Mouse (Mus musculus) naive thymus-derived CD4-positive, alpha-beta T cell, adult 2 months (primary cell): ENCODE data around the gene Sirt1.

Experiments used
- DNase-seq: peaks from one replicate; pipeline ENCODE4 v3.0.0-alpha.2; 2011; ENCODE audit warnings: low read depth

The Sirt1 gene

GRCm38 (mm10) chr10:63327091-63327490 lies 54.4 kb downstream of the Sirt1 start:
- DNase-seq: no peak

- no peak for DNase-seq
These were observed 67.8 kb downstream of the Sirt1 start for GRCm38 (mm10) chr10:63313726-63314125.

- peak; percentile 87 for DNase-seq
These were observed 72.7 kb downstream of the Sirt1 start for GRCm38 (mm10) chr10:63308582-63309366.

GRCm38 (mm10) chr10:63302356-63302755 lies 79.1 kb downstream of the Sirt1 start:
- DNase-seq: no peak

- no peak for DNase-seq
These were observed 98.7 kb downstream of the Sirt1 start for GRCm38 (mm10) chr10:63282846-63283245.

GRCm38 (mm10) chr10:63282417-63282816 lies 99.1 kb downstream of the Sirt1 start:
- no peak for DNase-seq

- no peak for DNase-seq
These were observed 101.7 kb downstream of the Sirt1 start for GRCm38 (mm10) chr10:63279851-63280250.

- no peak for DNase-seq
These were observed 104.5 kb downstream of the Sirt1 start for GRCm38 (mm10) chr10:63277010-63277409.

- DNase-seq: no peak
These were observed 108.6 kb downstream of the Sirt1 start for GRCm38 (mm10) chr10:63272868-63273267.

- DNase-seq: no peak
These were observed 109.1 kb downstream of the Sirt1 start for GRCm38 (mm10) chr10:63272401-63272800.
